Mouse (Mus musculus) urinary bladder, adult 2 months (tissue): Measurements from ENCODE around the gene Faf2. TPM values are rescaled to one million over a fixed set of nuclear protein-coding genes. Genes with fewer than 3 reads are reported as not detected.
A peak's percentile ranks its signal among the peaks of the same experiment; 100 is the strongest.

Source experiments
- DNase-seq: peaks from one replicate; pipeline ENCODE4 v3.0.0; 2022; ENCODE audit warnings: low spot score
- polyA plus RNA-seq: library from polyadenylated mRNA; depleted of rRNA; stranded (reverse); fragments of >200 nt; gene quantifications from 2 replicates; pipeline ENCODE4 v1.2.3, GENCODE M21; 2012

Gene Faf2
- polyA plus RNA-seq, 1 experiment: 37.9 TPM

- DNase-seq: no peak
These were observed 58.7 kb downstream of the Faf2 start for GRCm38 (mm10) chr13:54680184-54680853.

GRCm38 (mm10) chr13:54681291-54681690 is 59.7 kb downstream of the Faf2 start:
- DNase-seq: no peak

- DNase-seq: no peak
These were observed 61.7 kb downstream of the Faf2 start for GRCm38 (mm10) chr13:54683301-54683700.

- DNase-seq: no peak
These were observed 62.7 kb downstream of the Faf2 start for GRCm38 (mm10) chr13:54684140-54684896.

- DNase-seq: no peak
These were observed 63.6 kb downstream of the Faf2 start for GRCm38 (mm10) chr13:54685174-54685573.

- DNase-seq: no peak
These were observed 64.8 kb downstream of the Faf2 start for GRCm38 (mm10) chr13:54686139-54687053.

GRCm38 (mm10) chr13:54687096-54687495 is 65.5 kb downstream of the Faf2 start:
- DNase-seq: peak; percentile 64

GRCm38 (mm10) chr13:54687575-54688424 is 66.2 kb downstream of the Faf2 start:
- DNase-seq: peak; percentile 93

- DNase-seq: no peak
These were observed 68.7 kb downstream of the Faf2 start for GRCm38 (mm10) chr13:54690151-54690740.

- no peak for DNase-seq
These were observed 70.2 kb downstream of the Faf2 start for GRCm38 (mm10) chr13:54691737-54692136.

- no peak for DNase-seq
These were observed 71.3 kb downstream of the Faf2 start for GRCm38 (mm10) chr13:54692711-54693557.

- DNase-seq: peak; percentile 98
These were observed 72.2 kb downstream of the Faf2 start, which contains the start of gene Rnf44 for GRCm38 (mm10) chr13:54693558-54694347. TSS of gene Rnf44 (minus strand) at chr13:54693907.

GRCm38 (mm10) chr13:54694348-54695060 is 72.9 kb downstream of the Faf2 start:
- peak; percentile 82 for DNase-seq

GRCm38 (mm10) chr13:54695479-54696230 is 74.1 kb downstream of the Faf2 start:
- no peak for DNase-seq

- no peak for DNase-seq
These were observed 79.7 kb downstream of the Faf2 start, which contains the start of gene Cdhr2 for GRCm38 (mm10) chr13:54701243-54701642. TSS of gene Cdhr2 (plus strand) at chr13:54701461.

GRCm38 (mm10) chr13:54702507-54702906 is 80.9 kb downstream of the Faf2 start:
- DNase-seq: no peak

- DNase-seq: no peak
These were observed 83.3 kb downstream of the Faf2 start for GRCm38 (mm10) chr13:54704890-54705289.
